Mouse (Mus musculus): ENCODE measurements around the gene Lmo7.

Gene Lmo7

DNA sequence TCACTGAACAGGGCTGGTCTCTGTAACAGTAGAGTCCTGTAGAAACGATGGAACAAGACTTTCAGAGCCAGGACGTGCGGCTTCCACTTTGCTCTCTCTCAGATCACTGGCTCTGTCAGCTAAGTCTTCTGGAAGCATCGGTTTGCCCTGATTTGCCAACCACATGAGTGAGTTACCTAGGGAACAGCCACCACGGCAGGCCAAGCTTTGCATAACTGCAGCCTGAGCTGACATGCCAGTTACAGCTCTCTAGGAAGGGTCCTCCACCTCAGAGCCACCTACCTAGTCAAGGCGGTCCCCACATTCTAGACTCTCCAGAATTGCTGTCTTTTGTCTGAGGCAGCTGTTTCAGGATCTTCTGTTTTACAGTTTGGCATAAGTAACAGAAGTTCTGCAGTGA is 107.4 kb downstream of the Lmo7 start:
- no peak for DNase-seq (ENCODE audit: low spot score in 2 of 2)

DNA sequence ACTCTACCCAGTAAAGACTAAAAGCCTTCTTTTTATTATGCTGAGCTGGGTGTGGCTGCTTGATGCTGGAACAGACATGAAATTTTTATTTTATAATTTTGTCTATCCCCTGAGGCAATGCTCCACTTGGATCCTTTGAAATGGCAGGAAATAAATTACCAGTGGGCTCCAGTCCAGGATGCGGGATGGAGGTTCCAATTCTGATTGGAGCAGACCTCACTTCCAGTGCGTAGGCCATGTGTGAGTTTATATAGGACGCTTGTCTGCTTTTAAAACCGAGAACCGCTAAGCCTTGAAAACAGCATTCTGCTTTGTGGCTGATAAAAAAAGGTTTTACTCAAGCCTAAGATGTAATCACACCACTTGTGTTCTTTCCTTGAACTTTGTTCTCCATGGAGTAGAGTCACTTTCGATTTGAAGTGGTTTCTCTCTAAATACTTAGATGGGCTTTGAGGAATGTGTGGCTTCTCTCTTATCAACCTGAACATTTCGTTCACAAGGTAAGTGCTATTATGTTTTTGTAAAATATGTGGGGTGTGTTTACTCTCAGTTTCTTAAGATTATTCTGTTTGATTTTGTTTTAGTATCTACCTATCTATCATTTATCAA is 108.6 kb downstream of the Lmo7 start:
- DNase-seq (ENCODE audit: low spot score in 2 of 2): no peak

DNA sequence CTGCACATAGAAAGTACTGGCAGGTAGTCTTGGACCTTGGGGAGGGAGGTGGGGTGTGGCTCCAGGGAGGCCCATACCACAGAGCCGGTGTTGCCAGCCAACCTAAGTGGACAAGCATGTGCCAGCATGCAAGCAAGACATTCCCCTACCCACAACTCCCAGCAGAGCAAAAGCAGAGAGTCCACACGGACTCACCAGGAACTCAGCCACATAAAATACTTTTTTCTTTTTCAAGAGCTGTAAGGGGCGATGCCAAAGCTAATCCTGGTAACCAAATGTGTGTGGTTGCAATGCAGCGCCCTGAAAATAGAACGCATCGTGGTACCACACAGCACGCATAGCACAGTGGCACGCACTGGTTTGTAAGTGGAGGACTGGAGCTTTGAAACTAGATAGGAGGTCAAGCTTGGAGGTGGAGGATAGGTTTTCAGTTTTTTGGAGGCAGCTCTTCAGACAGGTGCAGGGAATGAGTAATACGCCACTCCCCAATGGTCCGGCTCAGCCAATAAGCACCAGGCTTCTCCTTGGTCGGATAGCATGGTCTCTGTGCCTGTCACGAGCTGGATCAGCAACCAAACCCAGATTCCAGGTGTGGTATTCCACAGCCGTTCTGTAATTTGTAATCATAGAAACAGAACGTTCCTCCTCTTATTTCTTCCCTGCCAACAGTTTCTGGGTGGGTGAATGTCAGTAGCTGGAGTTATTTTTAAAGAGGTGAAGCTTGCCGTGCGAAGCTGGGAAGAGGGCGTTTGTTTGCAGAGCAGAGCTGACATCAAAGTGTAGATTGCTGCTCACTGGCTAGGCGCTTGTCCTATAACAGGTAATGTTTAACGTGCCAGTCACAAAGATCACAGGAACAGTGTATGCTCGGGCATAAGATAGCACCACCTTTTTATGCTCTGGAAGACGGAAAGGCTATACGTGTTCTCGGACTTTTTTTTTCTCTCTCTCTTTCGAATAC is 110.3 kb downstream of the Lmo7 start:
- peak; percentile 53 to 63 for DNase-seq (ENCODE audit: low spot score in 2 of 2)

DNA sequence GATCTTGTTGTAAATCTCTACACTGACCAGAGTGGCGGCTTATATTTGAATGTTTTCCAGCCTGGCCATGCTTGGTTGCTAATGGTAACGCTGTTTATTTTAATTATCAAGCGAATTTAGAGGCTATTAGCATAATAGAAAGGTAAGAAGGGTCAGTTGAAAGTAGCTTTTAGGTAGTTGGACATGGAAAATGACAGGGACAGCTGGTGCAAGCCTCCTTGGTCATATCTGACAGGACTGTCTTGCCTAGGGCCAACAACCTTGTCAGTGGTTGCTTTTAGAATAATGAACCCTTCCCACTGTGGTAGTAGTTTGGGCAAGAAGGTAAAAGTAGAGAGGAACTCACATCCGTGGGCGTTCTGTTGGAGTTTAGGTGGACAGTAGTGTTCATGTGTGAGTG is 111.5 kb downstream of the Lmo7 start:
- DNase-seq (ENCODE audit: low spot score in 2 of 2): no peak

DNA sequence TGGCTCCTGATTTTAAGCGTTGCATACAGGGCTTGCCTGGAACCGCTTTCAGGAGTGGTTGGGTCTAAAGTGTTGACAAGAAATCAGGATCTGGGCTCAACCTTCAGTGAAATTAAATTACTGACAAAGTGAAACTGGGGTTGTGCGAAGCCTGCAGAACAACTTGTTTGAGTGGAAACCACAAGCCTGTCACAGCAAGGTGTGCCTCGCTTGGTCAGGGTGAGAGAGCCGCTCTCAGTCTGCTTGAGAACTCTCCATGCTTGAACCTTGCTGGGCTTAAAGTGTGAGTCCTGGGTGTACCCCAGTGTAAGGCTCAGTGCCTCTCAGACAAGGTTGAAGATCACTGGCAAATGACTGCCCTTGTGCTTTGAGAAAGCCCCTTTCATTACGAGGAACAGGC is 112.8 kb downstream of the Lmo7 start:
- DNase-seq (ENCODE audit: low spot score in 2 of 2): no peak

DNA sequence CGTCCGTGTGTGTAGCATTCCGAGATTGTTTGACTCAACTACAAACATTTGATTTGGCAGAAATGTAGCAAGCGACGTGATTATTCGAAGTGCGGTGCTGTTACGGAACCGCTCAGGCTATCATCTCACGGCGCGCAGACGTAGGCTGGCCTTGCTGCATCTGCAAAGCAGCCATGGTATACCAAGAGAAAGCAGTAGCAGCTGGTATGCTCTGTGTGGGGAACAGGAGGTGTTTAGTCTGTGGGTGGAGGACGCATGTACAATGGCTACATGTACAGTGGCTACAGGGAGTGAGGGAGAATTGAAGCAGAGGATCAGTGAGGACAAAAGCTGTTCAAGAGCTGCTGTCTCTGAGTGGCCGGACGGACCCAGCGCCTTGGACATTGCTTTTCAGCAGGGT is 113.7 kb downstream of the Lmo7 start:
- no peak for DNase-seq (ENCODE audit: low spot score in 2 of 2)

DNA sequence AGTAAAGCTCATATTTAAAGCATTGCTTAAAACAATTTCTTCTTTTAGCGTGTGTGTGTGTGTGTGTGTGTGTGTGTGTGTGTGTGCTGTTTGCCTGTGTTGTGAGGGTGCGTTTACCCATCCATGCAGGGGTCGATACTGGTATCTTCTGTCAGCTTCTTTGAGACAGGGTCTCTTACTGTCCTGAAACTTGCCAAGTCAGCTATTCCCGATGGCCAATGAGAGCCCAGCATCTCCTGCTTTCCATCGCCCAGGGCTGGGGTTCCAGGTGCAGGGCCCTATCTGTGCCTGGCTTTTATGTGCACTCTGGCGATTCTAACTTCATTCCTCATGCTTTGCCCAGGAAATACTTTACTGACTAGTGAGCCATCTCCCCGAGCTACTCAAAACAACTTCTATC is 114.7 kb downstream of the Lmo7 start:
- DNase-seq (ENCODE audit: low spot score in 2 of 2): no peak

DNA sequence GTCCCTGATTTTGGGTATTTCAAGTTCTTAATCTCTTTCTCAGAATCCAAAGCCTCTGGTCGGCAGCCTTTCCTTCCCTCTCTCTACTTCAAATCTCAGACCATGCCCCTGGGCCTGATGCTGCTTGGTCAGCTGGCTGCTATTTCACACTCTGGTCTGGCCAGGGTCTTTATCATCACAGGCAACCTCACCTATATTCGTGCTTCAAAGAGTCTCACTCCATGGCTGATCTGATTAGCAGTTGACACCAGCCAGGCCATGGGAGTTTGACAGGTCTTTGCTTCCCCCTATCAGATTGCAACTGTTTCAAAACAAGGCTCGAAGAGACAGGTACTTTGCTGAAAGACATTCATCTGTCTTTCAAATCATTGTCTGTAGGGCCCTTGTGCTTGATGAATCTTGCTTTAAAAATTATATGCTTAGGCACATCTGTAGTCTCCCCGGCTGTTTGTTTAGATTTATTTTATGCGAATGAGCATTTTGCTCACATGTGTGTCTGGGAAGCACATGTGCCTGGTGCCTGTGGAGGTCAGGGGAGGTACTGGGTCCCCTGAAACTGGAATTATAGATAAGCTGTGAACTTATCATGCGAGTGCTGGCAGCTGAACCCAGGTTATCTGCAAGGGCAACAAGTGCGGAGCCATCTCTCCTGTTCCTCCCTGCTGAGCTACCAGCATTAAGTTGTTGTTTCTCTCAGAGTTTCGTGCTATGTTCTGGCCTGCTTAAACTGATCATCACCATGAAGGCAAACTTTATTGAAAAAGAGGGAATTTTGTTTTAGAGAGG is 116.5 kb downstream of the Lmo7 start:
- no peak for DNase-seq (ENCODE audit: low spot score in 2 of 2)

DNA sequence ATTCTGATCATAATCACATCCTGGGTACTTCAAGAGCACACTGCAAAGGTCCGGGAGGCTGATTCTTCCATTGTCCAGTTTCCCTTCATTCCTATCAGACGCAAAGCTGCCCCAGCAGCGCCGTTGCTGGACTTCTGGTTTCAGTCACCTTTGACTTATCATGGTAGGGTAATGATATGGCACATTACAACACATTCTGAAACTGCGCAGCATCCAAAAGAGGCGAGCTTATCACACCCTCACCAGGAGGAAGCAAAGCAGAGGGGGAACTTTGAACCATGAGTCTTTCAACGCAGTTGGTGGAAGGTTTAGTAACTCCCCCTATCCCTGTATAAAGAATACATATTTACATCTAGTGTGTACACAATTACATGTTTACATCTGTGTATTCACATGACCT is 117.8 kb downstream of the Lmo7 start:
- DNase-seq (ENCODE audit: low spot score in 2 of 2): no peak

DNA sequence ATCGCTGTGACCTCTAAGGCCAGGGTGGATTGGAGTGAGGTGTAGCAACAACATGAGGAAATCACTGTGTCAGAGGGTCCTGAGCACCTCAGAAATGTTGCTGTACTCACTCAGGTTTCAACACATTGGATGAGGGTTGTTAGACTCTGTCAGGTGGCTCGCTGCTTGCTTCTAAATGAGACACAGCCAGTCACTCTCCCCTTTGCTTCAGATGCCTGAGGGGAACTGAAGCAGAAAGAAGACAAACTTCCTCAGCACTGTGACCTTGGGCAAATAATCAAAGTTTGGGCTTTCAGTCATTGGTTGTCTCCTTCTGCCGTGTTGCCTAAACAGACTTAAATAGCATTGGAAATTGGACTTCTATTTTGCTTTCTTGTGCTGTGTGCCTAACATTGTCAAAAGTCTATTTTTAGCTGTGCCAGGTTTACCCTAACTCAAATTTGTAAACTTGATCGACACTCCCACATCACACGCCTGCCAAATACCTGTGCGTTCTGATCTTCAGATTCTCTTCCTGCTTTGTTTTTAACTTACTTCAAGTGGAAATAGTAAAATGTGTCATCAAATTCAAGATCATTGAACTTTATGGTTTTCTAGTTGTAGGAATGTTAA is 122.9 kb downstream of the Lmo7 start:
- no peak for DNase-seq (ENCODE audit: low spot score in 2 of 2)

DNA sequence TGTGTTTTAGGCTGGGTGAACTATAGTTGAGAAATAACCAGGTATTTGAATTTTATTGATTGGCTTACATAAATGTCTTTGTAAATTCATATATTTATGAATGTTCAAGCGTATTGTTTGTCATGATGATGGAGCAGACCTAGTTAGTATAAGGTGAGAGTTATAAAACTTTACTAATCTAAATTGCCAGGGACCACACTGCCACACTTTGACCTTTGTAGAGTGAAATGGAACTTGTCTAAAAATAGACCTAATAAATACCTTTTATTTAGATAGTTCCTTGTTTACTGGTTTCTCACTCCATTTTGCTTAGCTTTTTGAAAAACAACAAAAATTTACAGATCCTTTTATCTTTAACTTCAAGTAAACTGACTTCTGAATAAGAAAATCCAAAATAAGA is 123.5 kb downstream of the Lmo7 start:
- DNase-seq (ENCODE audit: low spot score in 2 of 2): no peak

DNA sequence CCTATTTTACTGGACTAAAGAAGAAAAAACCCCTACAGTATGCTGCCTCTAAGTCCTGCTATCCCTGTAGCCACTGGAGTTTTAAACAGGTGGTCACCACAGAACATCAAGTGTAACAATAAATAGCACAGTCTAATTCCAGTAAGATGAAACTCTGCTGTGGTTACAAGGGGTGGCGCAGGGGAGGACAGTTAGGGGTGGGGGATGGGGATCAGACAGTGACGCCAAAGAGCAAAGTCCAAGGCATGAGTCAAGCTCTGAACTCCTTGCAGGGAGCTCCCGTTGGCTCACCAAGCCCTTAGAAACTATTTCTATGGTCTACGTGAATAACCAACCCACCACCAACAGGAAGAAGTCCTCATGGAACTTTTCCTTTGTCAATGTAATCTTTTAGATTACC is 124.0 kb downstream of the Lmo7 start:
- no peak for DNase-seq (ENCODE audit: low spot score in 2 of 2)

DNA sequence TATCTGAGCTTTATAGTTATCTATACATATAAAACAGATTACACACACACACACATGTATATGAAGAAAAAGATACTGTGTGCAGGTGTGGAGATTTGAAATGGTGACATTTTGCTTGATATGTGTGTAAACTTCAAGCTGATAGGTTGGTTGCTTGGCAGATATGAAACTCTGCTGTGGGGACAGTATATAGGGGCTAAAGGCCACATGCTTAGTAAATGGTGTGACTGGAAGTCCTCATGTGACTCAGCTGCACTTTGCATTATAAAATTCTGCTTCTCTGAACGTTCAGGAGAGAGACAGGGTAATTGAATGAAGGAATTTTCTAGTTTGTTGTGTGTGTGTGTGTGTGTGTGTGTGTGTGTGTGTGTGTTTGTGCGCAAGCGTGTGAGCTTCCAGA is 124.5 kb downstream of the Lmo7 start:
- no peak for DNase-seq (ENCODE audit: low spot score in 2 of 2)

DNA sequence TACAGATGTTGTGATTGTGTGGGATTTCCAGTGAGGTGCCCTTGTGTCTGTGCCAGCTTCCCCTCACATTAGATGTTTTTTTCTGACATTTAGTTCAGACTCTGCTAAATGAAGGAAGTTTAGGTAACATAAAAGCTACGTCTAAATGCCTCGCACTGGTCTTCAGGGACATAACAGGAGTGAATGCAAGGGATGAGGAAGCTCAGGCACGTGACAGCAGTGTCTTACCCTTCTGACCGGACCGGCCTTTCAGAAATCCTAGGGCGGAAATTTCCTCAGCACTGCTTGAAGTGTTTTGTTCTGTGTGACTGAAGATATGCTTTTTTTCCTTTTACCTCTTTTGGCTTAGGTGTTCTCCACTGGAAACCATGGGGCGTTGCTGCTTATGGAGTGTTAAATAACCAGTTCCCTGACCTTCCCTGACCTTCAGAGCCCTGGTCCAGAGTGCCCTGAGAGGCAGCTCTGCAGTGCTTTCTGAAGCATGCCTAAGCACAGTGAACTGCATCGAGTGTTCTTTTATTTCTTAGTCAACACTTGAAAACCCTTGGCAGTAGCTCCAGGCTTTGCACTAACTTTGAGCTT is 129.6 kb downstream of the Lmo7 start:
- DNase-seq (ENCODE audit: low spot score in 2 of 2): no peak

DNA sequence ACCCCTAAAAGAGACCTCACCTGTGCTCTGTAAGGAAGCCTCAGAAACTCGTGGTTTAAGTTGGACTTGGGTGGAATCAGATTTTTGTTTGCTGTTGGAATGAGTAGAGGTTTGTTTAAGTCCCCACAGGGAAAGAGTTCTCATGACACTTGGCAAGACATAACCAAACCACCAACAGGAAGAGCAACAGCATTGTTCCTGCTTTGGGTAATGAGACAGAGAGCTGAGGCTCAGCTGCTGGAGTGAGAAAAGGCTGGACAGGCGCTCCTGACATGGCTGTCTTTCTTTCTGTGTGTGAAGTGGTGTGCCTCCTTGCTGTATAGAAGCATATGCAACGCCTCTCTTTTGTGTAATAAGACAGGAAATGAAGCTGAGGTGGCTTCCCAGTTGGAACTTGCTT is 132.3 kb downstream of the Lmo7 start:
- DNase-seq (ENCODE audit: low spot score in 2 of 2): no peak

DNA sequence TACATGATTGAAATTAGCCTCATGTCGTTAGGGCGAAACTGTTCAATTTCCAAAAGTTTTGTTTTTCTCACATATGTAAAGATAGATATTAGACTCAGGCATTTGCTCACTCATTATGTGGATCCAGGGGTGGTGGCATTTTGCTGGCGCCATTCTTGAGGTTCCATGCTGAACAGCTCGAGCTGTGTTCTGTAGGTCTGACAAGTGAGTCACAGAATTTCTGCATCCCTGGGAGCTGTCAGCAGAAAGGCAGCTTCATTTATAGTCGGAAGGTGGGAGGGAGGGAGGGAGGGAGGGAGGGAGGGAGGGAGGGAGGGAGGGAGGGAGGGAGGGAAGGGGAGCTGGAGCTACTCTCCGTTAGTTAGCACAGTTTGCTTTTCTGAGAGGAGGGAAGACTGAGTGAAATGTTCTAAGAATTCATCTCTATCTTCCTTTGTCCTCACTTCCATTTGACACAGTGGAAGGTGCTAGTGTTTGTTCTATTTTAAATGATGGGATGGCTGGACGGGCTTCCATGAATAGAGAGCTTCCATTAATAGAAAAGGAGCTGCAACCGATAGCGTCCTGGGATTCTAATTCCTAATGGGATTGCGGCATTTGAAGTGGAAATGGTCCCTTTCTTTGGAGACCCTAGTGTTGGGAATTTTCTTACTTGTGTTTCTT is 137.4 kb downstream of the Lmo7 start:
- no peak for DNase-seq (ENCODE audit: low spot score in 2 of 2)

DNA sequence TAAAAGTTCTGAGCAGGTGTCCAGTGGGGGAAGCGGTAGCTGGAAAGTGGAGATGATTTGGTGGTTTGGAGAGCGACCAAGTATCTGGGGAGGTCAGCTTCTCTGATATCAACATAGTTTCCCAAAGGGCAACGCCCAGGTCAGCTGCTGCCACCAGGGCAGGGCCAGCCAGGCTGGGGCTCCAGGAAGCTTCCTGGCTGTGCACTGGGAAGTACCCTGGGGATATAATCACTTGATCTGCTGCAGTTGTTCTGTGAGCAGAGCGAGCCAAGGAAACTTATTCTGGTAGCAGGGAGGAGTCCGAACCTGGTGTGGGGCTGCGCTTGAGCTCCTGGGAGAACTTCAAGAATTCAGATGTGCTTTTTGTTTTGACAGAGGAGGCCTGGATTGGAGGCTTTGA is 139.4 kb downstream of the Lmo7 start:
- DNase-seq (ENCODE audit: low spot score in 2 of 2): peak in 1 of 2 experiments; percentile 40

DNA sequence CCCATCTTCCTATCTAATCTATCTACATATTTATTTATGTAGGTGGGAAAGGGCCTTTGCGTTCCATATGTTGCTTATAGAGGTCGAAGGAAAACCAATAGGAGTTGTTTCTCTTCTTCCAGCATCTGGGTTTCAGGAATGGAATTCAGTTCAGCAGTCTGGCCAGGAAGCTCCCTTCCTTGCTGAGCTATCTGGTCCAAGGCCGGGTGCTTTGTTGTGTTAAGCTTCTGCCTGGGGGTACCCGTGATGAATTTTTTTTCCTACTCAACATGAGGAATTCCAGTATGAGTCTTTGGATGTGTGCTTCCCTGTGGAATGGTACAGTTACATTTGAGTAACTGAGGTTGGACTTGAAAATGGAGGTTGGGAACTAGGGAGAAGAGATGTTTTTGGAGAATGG is 139.9 kb downstream of the Lmo7 start:
- no peak for DNase-seq (ENCODE audit: low spot score in 2 of 2)

DNA sequence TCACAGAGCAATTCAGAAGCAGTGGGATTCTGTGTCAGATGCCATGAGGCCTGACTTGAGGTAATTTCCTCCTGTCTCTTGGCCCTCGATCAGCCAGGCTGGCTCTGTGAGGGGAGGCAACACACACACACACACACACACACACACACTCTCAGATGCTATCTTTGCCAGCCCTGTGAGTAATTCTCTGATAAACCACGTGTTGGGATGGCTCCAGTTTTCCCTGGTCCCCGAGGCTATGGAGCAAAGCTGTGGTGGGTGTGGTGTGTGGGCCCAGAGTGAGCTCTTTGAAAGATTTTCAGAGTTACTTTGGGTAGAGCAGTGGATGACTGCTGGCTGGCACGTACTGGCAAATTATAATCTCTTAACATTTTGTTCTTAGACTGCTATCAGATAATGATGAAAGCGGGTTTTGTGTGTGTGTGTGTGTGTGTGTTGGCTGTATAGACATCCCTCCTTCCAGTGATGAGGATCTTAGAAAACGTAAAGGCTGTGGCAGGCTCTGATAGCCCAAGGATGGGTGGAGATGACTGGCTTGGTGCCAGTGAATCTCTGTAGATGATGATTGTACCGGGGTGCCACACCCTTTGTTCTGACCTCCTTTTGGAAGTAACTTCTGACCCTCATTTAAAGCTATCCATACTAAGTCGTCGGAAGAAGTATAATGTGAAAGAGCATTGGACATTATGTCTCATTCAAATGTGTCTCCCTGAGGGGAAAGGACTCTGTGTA is 140.6 kb downstream of the Lmo7 start:
- peak in 1 of 2 experiments; percentile 28 for DNase-seq (ENCODE audit: low spot score in 2 of 2)

DNA sequence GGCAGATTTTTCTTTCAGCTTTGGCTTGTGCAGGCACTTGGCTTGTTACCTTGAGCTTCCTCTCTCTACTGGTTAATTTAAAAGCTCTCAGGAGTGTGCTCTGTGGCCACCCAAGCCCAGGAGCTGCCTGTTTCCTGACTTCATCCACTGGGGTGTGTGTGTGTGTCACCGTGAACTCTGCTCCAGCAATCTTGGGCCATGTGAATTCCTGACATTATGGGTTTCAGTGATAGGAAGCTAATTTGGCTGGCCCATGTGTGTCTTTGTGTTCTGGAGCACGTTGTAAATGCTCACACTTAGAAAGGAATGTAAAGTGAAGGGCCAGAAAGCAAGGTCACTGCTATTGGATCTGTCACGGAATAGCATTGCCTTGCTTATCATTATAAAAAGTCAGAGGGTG is 143.1 kb downstream of the Lmo7 start:
- no peak for DNase-seq (ENCODE audit: low spot score in 2 of 2)

All from urinary bladder, postnatal 36 days (tissue).